Mouse (Mus musculus) CH12.LX (cell line): ENCODE results near the gene Gtpbp8. TPM values are rescaled to one million over a fixed set of nuclear protein-coding genes. Genes with fewer than 3 reads are reported as not detected.

Experiments used
- DNase-seq: peaks from one replicate; pipeline ENCODE4 v3.0.0-alpha.2; 2013; ENCODE audit errors: extremely low read depth
- H3K27ac ChIP-seq: 2 replicates; pipeline ENCODE4 v1.5.1; 2012; ENCODE audit warnings: low read depth, mild to moderate bottlenecking, control low read depth, moderate library complexity; ENCODE audit not compliant: insufficient read depth
- H3K27me3 ChIP-seq: replicated peaks from 2 replicates; pipeline ENCODE3; 2012; ENCODE audit warnings: inconsistent platforms
- H3K36me3 ChIP-seq, 2 experiments: replicated peaks in 1 of 2; 2 replicates each; pipeline versions ENCODE3 to v1.6.1; 2012; ENCODE audit warnings: inconsistent platforms in 1 of 2, low read length in 1 of 2, mild to moderate bottlenecking in 1 of 2, mixed read lengths in 1 of 2, moderate library complexity in 1 of 2; ENCODE audit not compliant: control insufficient read depth in 1 of 2, insufficient read depth in 1 of 2
- H3K4me1 ChIP-seq, 2 experiments: 2 replicates each; pipeline ENCODE4 v1.6.1; 2012; ENCODE audit warnings: inconsistent platforms in 1 of 2, moderate library complexity in 1 of 2; ENCODE audit not compliant: insufficient read depth in 2 of 2, control insufficient read depth in 1 of 2
- H3K4me2 ChIP-seq: 2 replicates; pipeline ENCODE4 v1.6.1; 2012; ENCODE audit warnings: low read depth, mild to moderate bottlenecking, control low read depth; ENCODE audit not compliant: poor library complexity, insufficient read depth, severe bottlenecking
- H3K4me3 ChIP-seq, 3 experiments: fragments of 150-350 bp in 1 of 3; sonication (generic) in 1 of 3; replicated peaks in 1 of 3; 2 replicates each; pipeline versions ENCODE3 to v1.5.1; 2011 to 2012; ENCODE audit warnings: low read depth in 2 of 3, low read length in 2 of 3, mild to moderate bottlenecking in 2 of 3, moderate library complexity in 2 of 3, control low read depth in 1 of 3, improper control_type of control experiment in 1 of 3, inconsistent platforms in 1 of 3, mixed read lengths in 1 of 3; ENCODE audit not compliant: poor library complexity in 1 of 3
- H3K79me2 ChIP-seq: replicated peaks from 2 replicates; pipeline ENCODE4 v1.6.1; 2012; ENCODE audit warnings: mild to moderate bottlenecking, moderate library complexity; ENCODE audit not compliant: control insufficient read depth, poor library complexity, insufficient read depth, severe bottlenecking; ENCODE audit errors: extremely low read depth
- H3K9ac ChIP-seq: 2 replicates; pipeline ENCODE4 v1.6.1; 2012; ENCODE audit warnings: low read depth, mild to moderate bottlenecking, control low read depth, moderate library complexity; ENCODE audit not compliant: insufficient read depth
- H3K9me3 ChIP-seq: replicated peaks from 2 replicates; pipeline ENCODE3; 2012; ENCODE audit warnings: low read length, inconsistent platforms, mixed read lengths
- BHLHE40 ChIP-seq: IDR thresholded peaks from 2 replicates; pipeline ENCODE4 v1.6.1; 2011; ENCODE audit warnings: mild to moderate bottlenecking, low read depth, low read length, improper control_type of control experiment
- CHD1 ChIP-seq: IDR thresholded peaks from 2 replicates; pipeline ENCODE4 v1.6.1; 2012; ENCODE audit warnings: low read depth, low read length, improper control_type of control experiment, inconsistent platforms
- CHD2 ChIP-seq: IDR thresholded peaks from 2 replicates; pipeline ENCODE4 v1.6.1; 2011; ENCODE audit warnings: low read length, improper control_type of control experiment
- CTCF ChIP-seq, 2 experiments: IDR thresholded peaks in 1 of 2; conservative IDR thresholded peaks in 1 of 2; 2 replicates each; pipeline ENCODE4 v1.5.1; 2011 to 2012; ENCODE audit warnings: low read depth in 2 of 2, low read length in 2 of 2, improper control_type of control experiment in 1 of 2, inconsistent platforms in 1 of 2, mild to moderate bottlenecking in 1 of 2, moderate library complexity in 1 of 2
- E2F4 ChIP-seq: IDR thresholded peaks from 2 replicates; pipeline ENCODE4 v1.6.1; 2011; ENCODE audit warnings: low read depth, low read length, improper control_type of control experiment; ENCODE audit not compliant: insufficient replicate concordance
- ELF1 ChIP-seq: IDR thresholded peaks from 2 replicates; pipeline ENCODE4 v1.6.1; 2014; ENCODE audit warnings: low read depth, mild to moderate bottlenecking, inconsistent platforms, low read length, improper control_type of control experiment
- EP300 ChIP-seq: IDR thresholded peaks from 2 replicates; pipeline ENCODE4 v1.6.1; 2011; ENCODE audit warnings: low read length, improper control_type of control experiment
- ETS1 ChIP-seq: conservative IDR thresholded peaks from 2 replicates; pipeline ENCODE4 v1.6.1; 2012; ENCODE audit warnings: low read depth, mild to moderate bottlenecking, inconsistent platforms, low read length, improper control_type of control experiment, moderate library complexity
- GABPA ChIP-seq: IDR thresholded peaks from 2 replicates; pipeline ENCODE4 v1.6.1; 2012; ENCODE audit warnings: low read depth, low read length, improper control_type of control experiment, inconsistent platforms; ENCODE audit not compliant: insufficient replicate concordance
- HCFC1 ChIP-seq: IDR thresholded peaks from 2 replicates; pipeline ENCODE4 v1.6.1; 2012; ENCODE audit warnings: low read depth, mild to moderate bottlenecking, inconsistent platforms, low read length, improper control_type of control experiment
- MAFK ChIP-seq: IDR thresholded peaks from 2 replicates; pipeline ENCODE4 v1.6.1; 2011; ENCODE audit warnings: low read length, improper control_type of control experiment; ENCODE audit not compliant: insufficient replicate concordance
- MAX ChIP-seq: IDR thresholded peaks from 2 replicates; pipeline ENCODE4 v1.6.1; 2011; ENCODE audit warnings: low read length, improper control_type of control experiment
- MXI1 ChIP-seq: IDR thresholded peaks from 2 replicates; pipeline ENCODE4 v1.6.1; 2011; ENCODE audit warnings: mild to moderate bottlenecking, low read depth, low read length, improper control_type of control experiment
- MYC ChIP-seq: IDR thresholded peaks from 2 replicates; pipeline ENCODE4 v1.6.1; 2011; ENCODE audit warnings: low read depth, mild to moderate bottlenecking, improper control_type of control experiment, low read length
- RAD21 ChIP-seq: IDR thresholded peaks from 2 replicates; pipeline ENCODE4 v1.6.1; 2011; ENCODE audit warnings: low read depth, mild to moderate bottlenecking, low read length, improper control_type of control experiment, moderate library complexity
- TBP ChIP-seq: conservative IDR thresholded peaks from 2 replicates; pipeline ENCODE4 v1.6.1; 2011; ENCODE audit warnings: low read depth, low read length, improper control_type of control experiment
- TCF12 ChIP-seq: IDR thresholded peaks from 2 replicates; pipeline ENCODE4 v1.6.1; 2014; ENCODE audit warnings: low read depth, mild to moderate bottlenecking, inconsistent platforms, low read length, improper control_type of control experiment
- ZC3H11A ChIP-seq: IDR thresholded peaks from 2 replicates; pipeline ENCODE4 v1.6.1; 2012; ENCODE audit warnings: low read depth, mild to moderate bottlenecking, inconsistent platforms, low read length, improper control_type of control experiment
- ZNF384 ChIP-seq: IDR thresholded peaks from 2 replicates; pipeline ENCODE4 v1.6.1; 2012; ENCODE audit warnings: low read depth, low read length, improper control_type of control experiment, inconsistent platforms
- dilution Hi-C: fragments of 300-500 bp; cut with MboI; formaldehyde crosslinking; loops from 2 replicates; pipeline ENCODE4 v1.14.3; 2020; ENCODE audit warnings: low sequenced_read_pairs; ENCODE audit not compliant: extremely low pct_unique_long_range_greater_than_20kb, extremely low pct_ligation_motif_present
- in situ Hi-C: fragments of 300-500 bp; cut with MboI; formaldehyde crosslinking; loops from 3 replicates; pipeline ENCODE4 v1.14.3; 2019; ENCODE audit warnings: low sequenced_read_pairs, low pct_ligation_motif_present, low pct_unique_long_range_greater_than_20kb, mixed read lengths
- polyA plus RNA-seq: library from polyadenylated mRNA; unstranded; fragments of >175 nt; gene quantifications from 2 replicates; pipeline ENCODE4 v1.2.1, GENCODE M21; 2012; ENCODE audit warnings: low read depth; ENCODE audit not compliant: insufficient read length
- total RNA-seq, 2 experiments: library from RNA; depleted of rRNA; stranded (reverse); fragments of 300-350 nt in 1 of 2; fragments of >200 nt in 1 of 2; gene quantifications; 2 replicates each; pipeline ENCODE4 v1.2.3; 2012 to 2014

Gtpbp8 gene
- total and polyA plus RNA-seq, 3 experiments, result 20.9 to 38.8 (median 24.2) TPM

- TF ChIP-seq MAX, result no peak
- TF ChIP-seq CTCF (conservative IDR thresholded peaks at IDR 0.05 in 1 of 2, IDR thresholded peaks at IDR 0.05 in 1 of 2; ENCODE audit: low read depth in 2 of 2, low read length in 2 of 2), result peak; percentile 83 to 92; a peak in 3 of 4 replicates
- no peak; the same call in 1 of the 2 replicates for TF ChIP-seq GABPA
- TF ChIP-seq MXI1, result no peak
- TF ChIP-seq ZC3H11A, result no peak
- TF ChIP-seq E2F4, result no peak
- TF ChIP-seq HCFC1, result 0 out of 2 replicates have a peak, but pooled peaks have one; percentile 0
- TF ChIP-seq CHD1, result no peak; the same call in 1 of the 2 replicates
- no peak for TF ChIP-seq ZNF384
- TF ChIP-seq ELF1, result 0 out of 2 replicates have a peak, but pooled peaks have one; percentile 12
- TF ChIP-seq, all 38 proteins: peak for 11
Observed at GRCm38 (mm10) chr16:44725286-44726223, 20.6 kb downstream of the Gtpbp8 start (continued).

- peaks cover 23 to 46% of the 10 kb centered on the region in 2 experiments for H3K36me3 ChIP-seq
Observed at GRCm38 (mm10) chr16:44724847-44725246, 21.3 kb downstream of the Gtpbp8 start.

More at GRCm38 (mm10) chr16:44724847-44725246, 21.3 kb downstream of the Gtpbp8 start:
- Histone ChIP-seq H3K79me2 (peaks cover 40% of the 10 kb centered on the region), H3K27me3 (no peaks in the 10 kb centered on the region), H3K4me2 (peak overlapping the region; percentile 91), H3K9me3 (no peaks in the 10 kb centered on the region), H3K4me1 (peaks cover 2 to 29% of the 10 kb centered on the region in 2 experiments; a peak in 2 of 4 replicates), H3K9ac (peak overlapping the region; percentile 88), H3K27ac (peak overlapping the region; percentile 70), H3K4me3 (peak overlapping the region; percentile 82 to 90 (median 84))
- dilution Hi-C loops (no loop called here), in situ Hi-C loops (loop anchor here (10.0 to 25.0 kb wide), 2 partner anchors 240 to 438 kb away; no protein-coding TSS in a partner anchor)
- peak; percentile 81 for DNase-seq
- TF ChIP-seq EP300, result 0 out of 2 replicates have a peak, but pooled peaks have one; percentile 4
- 0 out of 2 replicates have a peak, but pooled peaks have one; percentile 24 for TF ChIP-seq MAFK
- TF ChIP-seq BHLHE40, result peak; percentile 58; the same call in 1 of the 2 replicates
- TF ChIP-seq TCF12, result no peak
- TF ChIP-seq CHD2, result peak; percentile 79; the same call in 1 of the 2 replicates
- TF ChIP-seq MYC, result peak; percentile 55; the same call in 1 of the 2 replicates
- TF ChIP-seq TBP, result 0 out of 2 replicates have a peak, but pooled peaks have one; percentile 2
- TF ChIP-seq ETS1, result peak; percentile 26; the same call in 1 of the 2 replicates
- TF ChIP-seq CHD1, result 0 out of 2 replicates have a peak, but pooled peaks have one; percentile 63
- peak; percentile 76; the same call in 1 of the 2 replicates for TF ChIP-seq MAX
- TF ChIP-seq GABPA, result no peak
- 0 out of 2 replicates have a peak, but pooled peaks have one; percentile 9 for TF ChIP-seq MXI1
- no peak for TF ChIP-seq RAD21
